Mouse (Mus musculus) liver, embryonic 12.5 days (tissue): ENCODE measurements around the gene Pigu. TPM values are rescaled to one million over a fixed set of nuclear protein-coding genes. Genes with fewer than 3 reads are reported as not detected.

ENCODE experiments used
- ATAC-seq: fragments of 200-750 bp; cut with Nextera tagmentation; 2 replicates; pipeline ENCODE4 v1.8.0; 2017; ENCODE audit warnings: moderate number of reproducible peaks, mild to moderate bottlenecking, moderate library complexity
- H3K27ac ChIP-seq: fragments of 300-500 bp; sonication (generic); 2 replicates; pipeline ENCODE4 v1.5.1; 2016; ENCODE audit warnings: mild to moderate bottlenecking
- H3K27me3 ChIP-seq: fragments of 300-500 bp; sonication (generic); replicated peaks from 2 replicates; pipeline ENCODE4 v1.6.1; 2016; ENCODE audit warnings: mild to moderate bottlenecking, moderate library complexity
- H3K36me3 ChIP-seq: fragments of 300-500 bp; sonication (generic); 2 replicates; pipeline ENCODE4 v1.6.1; 2016; ENCODE audit warnings: mild to moderate bottlenecking, moderate library complexity
- H3K4me1 ChIP-seq: fragments of 300-500 bp; sonication (generic); 2 replicates; pipeline ENCODE4 v1.6.1; 2016
- H3K4me2 ChIP-seq: fragments of 300-500 bp; sonication (generic); 2 replicates; pipeline ENCODE4 v1.6.1; 2016; ENCODE audit warnings: mild to moderate bottlenecking, moderate library complexity
- H3K4me3 ChIP-seq: fragments of 300-500 bp; sonication (generic); 2 replicates; pipeline ENCODE4 v1.5.1; 2016; ENCODE audit warnings: mild to moderate bottlenecking, moderate library complexity
- H3K9ac ChIP-seq: fragments of 300-500 bp; sonication (generic); 2 replicates; pipeline ENCODE4 v1.6.1; 2016; ENCODE audit warnings: mild to moderate bottlenecking, moderate library complexity
- H3K9me3 ChIP-seq: fragments of 300-500 bp; sonication (generic); replicated peaks from 2 replicates; pipeline ENCODE4 v1.6.1; 2016; ENCODE audit warnings: mild to moderate bottlenecking, moderate library complexity
- WGBS: fragments of 180-500 bp; shearing (Covaris S2); methylation state at CpG from one replicate; pipeline ENCODE4 v1.1.7; 2016; ENCODE audit not compliant: insufficient replicate concordance; 5-methylcytosine and 5-hydroxymethylcytosine counted together
- polyA plus RNA-seq: library from polyadenylated mRNA; unstranded; fragments of >200 nt; fragmentation: Nextera tagmentation; extraction: Ambion mirVana; gene quantifications from 2 replicates; pipeline ENCODE4 v1.2.1, GENCODE M21; 2016

Pigu gene
- 29.0 and 29.5 TPM in 2 replicates for polyA plus RNA-seq

DNA sequence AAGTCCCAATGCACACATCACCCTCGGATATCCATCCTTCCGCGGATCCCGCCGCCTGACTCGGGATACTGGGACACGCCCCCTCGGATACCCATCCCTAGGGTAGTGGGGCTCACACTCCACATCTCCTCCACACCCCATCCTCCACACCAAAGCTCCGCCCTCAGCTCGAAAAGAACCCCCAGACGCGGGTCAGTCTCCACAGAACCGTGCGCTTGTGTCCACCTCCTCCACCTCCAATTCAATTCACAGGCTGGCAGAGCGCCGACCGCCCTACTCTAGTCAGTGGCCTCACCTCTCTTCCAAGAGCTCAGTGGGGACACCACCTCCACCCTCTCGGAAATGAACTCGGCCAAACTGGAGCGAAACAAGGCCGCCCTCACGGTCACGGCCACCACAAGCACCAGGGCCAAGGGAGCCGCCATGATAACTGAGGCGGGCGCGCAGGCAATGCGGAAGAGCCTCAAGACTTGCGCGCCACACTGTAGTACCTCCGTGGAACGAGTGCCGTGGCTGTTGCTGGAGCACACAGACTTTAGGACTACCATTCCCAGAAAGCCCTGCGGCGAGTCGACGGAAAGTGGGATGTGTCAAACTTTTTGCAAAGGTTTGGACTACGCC lies at the start of gene Pigu:
Gene Pigu, minus strand, starts transcription at position 460 of the 621 bp plus-strand sequence.
- H3K27me3 ChIP-seq = no peaks in the 10 kb centered on the region
- H3K9me3 ChIP-seq = no peaks in the 10 kb centered on the region
- peak within 1 kb of the TSS; percentile 93 for H3K4me3 ChIP-seq
- under 1% methylated on average over 38 of the region's 38 CpGs for WGBS
- H3K4me2 ChIP-seq = peak within 1 kb of the TSS; percentile 84
- peak; percentile 97 for ATAC-seq
- peak within 1 kb of the TSS; percentile 81 for H3K9ac ChIP-seq
- peak within 1 kb of the TSS; percentile 80 for H3K27ac ChIP-seq
- no peaks in the 10 kb centered on the region for H3K36me3 ChIP-seq
- H3K4me1 ChIP-seq = peaks cover 36% of the 10 kb centered on the region

DNA sequence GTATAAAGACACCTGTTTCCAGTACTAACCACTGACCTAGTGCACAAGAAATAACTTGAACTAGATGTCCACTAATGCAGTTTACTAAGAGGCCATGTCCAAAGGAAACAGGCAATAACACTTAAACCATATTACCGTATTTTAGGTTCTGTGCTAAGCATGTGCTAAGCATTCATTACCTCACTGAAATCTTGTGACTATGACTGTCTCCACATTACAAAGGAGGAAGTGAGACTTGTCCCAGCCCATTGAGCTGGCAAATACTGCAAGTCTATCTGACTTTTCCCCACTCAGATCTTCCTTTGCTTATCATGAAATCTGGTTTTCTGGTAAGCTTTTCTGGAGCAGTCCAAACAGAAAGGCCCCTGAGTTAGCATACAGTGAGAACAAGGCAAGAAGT lies 47.4 kb upstream of the Pigu start:
- no peaks in the 10 kb centered on the region for H3K4me1 ChIP-seq
- ATAC-seq = no peak
- no peak overlapping the region for H3K4me3 ChIP-seq
- no peak overlapping the region for H3K27ac ChIP-seq
- 83% methylated on average over 1 of the region's 1 CpGs for WGBS
- H3K4me2 ChIP-seq = no peak overlapping the region
- peaks cover 70% of the 10 kb centered on the region for H3K36me3 ChIP-seq
- H3K9me3 ChIP-seq = no peaks in the 10 kb centered on the region
- H3K9ac ChIP-seq = no peak overlapping the region
- no peaks in the 10 kb centered on the region for H3K27me3 ChIP-seq

DNA sequence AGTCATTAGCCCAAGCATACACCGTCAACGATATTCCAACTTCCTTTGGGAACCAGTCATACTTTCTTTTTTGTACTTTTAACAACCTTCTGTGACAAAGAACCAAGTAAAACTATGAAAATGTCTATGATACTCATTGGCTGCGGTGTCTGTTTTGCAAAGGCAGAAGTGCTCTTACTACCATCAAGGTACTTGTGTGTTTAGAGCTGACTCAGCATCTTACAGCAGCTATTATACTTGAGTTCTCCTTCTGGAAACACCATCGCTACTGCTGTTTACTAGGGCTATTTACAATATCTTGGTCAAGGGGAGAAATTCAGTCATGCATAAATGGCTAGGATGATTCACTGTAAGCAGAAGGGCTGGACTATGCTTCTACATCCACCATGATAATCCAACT lies 44.7 kb upstream of the Pigu start:
- Histone ChIP-seq H3K9me3 (no peaks in the 10 kb centered on the region), H3K4me1 (no peaks in the 10 kb centered on the region), H3K36me3 (peaks cover 58% of the 10 kb centered on the region), H3K4me3 (no peak overlapping the region), H3K27ac (no peak overlapping the region), H3K4me2 (no peak overlapping the region), H3K9ac (no peak overlapping the region), H3K27me3 (no peaks in the 10 kb centered on the region)
- WGBS = 91% methylated on average over 4 of the region's 4 CpGs
- no peak for ATAC-seq

DNA sequence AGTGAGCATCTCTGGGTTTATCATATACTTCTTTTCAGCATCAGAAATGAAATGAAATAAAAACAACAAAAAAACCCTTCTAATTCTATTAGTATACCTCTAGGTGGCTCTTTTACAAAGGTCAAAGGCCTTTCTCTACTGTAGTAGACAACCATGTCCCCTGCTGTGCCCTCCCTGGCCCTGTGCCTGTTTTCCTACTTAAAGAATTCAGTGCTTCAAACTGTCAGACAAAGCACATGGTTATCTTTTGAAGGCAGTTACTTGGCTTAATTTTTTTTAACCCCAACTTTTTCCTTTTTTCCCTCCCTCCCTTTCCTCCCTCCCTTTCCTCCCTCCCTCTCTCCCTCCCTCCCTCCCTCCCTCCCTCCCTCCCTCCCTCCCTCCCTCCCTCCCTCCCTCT lies 43.0 kb upstream of the Pigu start:
- Histone ChIP-seq H3K9me3 (no peaks in the 10 kb centered on the region), H3K4me3 (no peak overlapping the region), H3K27ac (no peak overlapping the region), H3K27me3 (no peaks in the 10 kb centered on the region), H3K4me2 (no peak overlapping the region), H3K36me3 (peaks cover 58% of the 10 kb centered on the region), H3K4me1 (no peaks in the 10 kb centered on the region), H3K9ac (no peak overlapping the region)
- no peak for ATAC-seq

DNA sequence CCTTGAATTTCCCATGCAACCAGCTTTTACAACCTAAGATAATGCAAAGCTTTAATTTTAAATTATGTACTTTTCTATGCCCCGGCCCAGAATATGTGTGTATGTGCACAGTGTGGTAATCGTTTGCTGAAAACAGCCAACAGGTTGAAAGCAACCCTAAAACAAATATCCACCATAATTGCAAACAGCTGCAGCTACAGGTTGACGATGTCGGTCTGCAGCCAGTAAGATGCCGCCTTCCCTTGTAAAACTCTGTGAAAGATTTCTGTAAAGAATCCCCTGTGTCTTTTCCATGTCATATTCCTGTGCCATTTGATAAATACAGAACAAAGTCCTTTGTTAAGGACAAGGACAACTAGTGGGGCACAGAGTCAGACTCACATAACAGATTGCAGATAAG lies 37.4 kb upstream of the Pigu start:
- Histone ChIP-seq H3K27ac (no peak overlapping the region), H3K4me1 (no peaks in the 10 kb centered on the region), H3K4me2 (no peak overlapping the region), H3K9ac (no peak overlapping the region), H3K9me3 (no peaks in the 10 kb centered on the region), H3K27me3 (no peaks in the 10 kb centered on the region), H3K4me3 (no peak overlapping the region), H3K36me3 (peaks cover 58% of the 10 kb centered on the region)
- ATAC-seq = no peak
- WGBS = 78% methylated on average over 5 of the region's 5 CpGs

DNA sequence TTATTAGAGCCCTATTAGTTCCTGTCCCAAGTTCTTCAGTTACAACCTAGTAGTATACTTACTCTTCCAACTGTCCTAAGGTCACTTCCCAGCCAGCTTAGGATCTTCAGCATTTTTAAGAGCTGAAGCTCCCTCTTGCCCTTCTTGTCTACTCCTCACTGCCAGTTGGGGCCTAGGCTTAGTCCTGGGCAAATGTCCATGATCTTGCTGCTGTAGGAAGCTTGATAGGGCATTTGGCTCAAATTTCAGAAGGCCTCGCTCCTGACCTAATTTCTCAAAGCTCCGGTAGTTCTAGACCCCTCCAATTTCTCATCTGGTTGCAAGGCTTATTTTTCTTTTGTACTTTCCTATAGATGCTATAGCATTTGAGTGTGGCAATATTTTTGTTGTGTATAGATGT lies 31.3 kb upstream of the Pigu start:
- Histone ChIP-seq H3K4me3 (no peak overlapping the region), H3K4me2 (no peak overlapping the region), H3K27me3 (peaks cover 7% of the 10 kb centered on the region), H3K4me1 (peaks cover 6% of the 10 kb centered on the region; the same call in 1 of the 2 replicates), H3K9me3 (no peaks in the 10 kb centered on the region), H3K9ac (no peak overlapping the region), H3K36me3 (peaks cover 24% of the 10 kb centered on the region), H3K27ac (no peak overlapping the region)
- WGBS = 74% methylated on average over 2 of the region's 2 CpGs
- ATAC-seq = no peak

DNA sequence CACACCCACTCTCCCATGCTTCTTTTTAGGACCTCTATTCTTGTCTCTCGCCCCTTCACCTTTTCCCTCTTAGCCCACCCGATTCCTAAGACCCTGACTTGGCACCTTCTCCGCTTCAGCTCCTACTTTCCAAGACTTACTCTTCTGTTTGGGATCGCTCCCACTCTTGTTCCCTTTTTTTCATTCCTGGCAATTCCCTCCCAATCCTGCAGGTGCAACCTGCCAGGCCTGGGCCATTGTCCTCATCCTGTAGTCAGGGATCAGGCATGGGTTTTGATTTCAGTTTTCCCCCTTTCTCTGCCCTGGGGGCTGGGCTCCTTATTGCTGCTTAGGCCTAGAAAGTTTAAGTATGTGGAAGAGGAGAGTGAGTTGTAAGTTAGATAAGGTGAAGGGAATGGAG lies 29.8 kb upstream of the Pigu start:
- Histone ChIP-seq H3K36me3 (peaks cover 24% of the 10 kb centered on the region), H3K9me3 (no peaks in the 10 kb centered on the region), H3K4me3 (no peak overlapping the region), H3K27ac (no peak overlapping the region), H3K9ac (no peak overlapping the region), H3K4me1 (peaks cover 19% of the 10 kb centered on the region), H3K27me3 (peaks cover 7% of the 10 kb centered on the region), H3K4me2 (no peak overlapping the region)
- 63% methylated on average over 4 of the region's 4 CpGs for WGBS
- ATAC-seq = no peak

DNA sequence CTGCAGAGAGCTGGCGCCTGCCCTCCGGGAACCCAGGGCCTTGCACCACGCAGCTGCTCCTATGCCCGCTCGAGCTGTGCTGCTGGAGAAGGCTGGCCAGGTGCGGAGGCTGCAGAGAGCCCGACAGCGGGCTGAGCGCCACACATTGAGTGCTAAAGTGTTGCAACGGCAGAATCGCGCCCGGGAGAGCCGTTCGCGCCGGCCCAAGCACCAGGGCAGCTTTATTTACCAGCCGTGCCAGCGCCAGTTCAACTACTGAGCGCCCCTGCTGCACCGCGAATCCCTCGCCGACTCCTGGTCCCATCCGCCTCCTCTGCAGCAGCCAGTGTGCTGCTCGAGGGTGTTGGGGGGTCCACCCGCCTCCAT lies 29.3 kb upstream of the Pigu start:
- Histone ChIP-seq H3K36me3 (peaks cover 23% of the 10 kb centered on the region), H3K27ac (no peak overlapping the region), H3K27me3 (peaks cover 7% of the 10 kb centered on the region), H3K9ac (no peak overlapping the region), H3K4me3 (no peak overlapping the region), H3K4me2 (no peak overlapping the region), H3K9me3 (no peaks in the 10 kb centered on the region), H3K4me1 (peaks cover 19% of the 10 kb centered on the region)
- ATAC-seq = no peak
- 27% methylated on average over 27 of the region's 27 CpGs for WGBS

DNA sequence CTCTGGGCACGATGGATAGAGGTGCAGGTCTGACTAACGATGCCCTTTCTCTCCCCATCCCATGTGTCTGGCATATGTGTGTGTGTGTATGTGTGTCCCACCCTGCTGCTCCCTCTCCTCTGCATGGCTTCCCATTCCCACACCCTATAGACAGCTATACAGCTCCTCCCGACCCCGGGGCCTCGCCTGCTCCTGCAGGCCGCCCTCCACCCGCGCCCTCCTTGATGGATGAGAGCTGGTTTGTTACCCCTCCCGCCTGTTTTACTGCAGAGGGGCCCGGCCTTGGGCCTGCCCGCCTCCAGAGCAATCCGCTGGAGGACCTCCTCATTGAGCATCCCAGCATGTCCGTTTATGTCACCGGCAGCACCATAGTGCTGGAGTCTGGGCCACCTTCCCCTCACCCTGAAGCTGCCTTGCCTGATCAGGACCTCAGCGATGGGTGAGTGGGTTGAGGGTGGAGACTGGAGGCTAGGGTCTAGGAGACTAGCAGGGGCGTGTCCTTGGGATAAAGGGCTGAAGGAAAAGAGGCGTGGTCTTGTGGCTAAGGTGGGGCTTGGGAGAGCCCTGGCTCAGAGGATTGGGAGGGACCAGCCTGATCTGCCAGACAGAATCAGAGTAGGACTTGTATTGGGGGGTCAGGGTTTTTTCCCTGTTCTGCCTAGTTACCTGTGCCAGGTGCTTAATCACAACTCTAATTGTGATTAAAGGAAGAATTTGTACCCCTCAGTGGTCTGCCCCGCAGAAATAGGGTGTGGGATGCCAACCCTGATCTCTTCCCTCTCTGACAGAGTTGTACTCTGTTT lies 28.7 kb upstream of the Pigu start:
- Histone ChIP-seq H3K36me3 (peaks cover 17% of the 10 kb centered on the region), H3K9ac (no peak overlapping the region), H3K9me3 (no peaks in the 10 kb centered on the region), H3K27me3 (peaks cover 12% of the 10 kb centered on the region), H3K4me3 (no peak overlapping the region), H3K4me1 (peaks cover 24% of the 10 kb centered on the region), H3K27ac (no peak overlapping the region), H3K4me2 (no peak overlapping the region)
- 61% methylated on average over 17 of the region's 18 CpGs for WGBS
- no peak for ATAC-seq

DNA sequence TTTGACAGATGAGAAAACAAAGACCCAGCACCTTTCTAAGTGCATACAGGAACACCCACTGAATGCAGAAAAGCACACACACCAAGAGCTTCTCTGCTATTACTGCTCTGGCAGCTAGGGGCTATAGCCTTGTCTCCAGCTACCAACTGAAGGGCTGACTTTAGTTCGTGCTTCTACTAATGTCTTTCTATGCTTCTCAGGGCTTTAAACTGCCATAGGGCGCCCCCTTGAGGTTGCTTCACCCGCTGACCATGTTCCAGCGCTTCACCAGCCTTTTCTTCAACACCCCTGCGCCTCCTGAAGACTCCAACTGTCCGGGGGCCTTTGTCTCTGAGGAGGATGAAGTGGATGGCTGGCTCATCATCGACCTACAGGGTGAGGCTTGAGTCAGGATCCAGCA lies 27.9 kb upstream of the Pigu start:
- Histone ChIP-seq H3K4me1 (peaks cover 27% of the 10 kb centered on the region), H3K9me3 (no peaks in the 10 kb centered on the region), H3K9ac (no peak overlapping the region), H3K4me3 (no peak overlapping the region), H3K36me3 (peaks cover 9% of the 10 kb centered on the region), H3K27ac (no peak overlapping the region), H3K27me3 (peaks cover 20% of the 10 kb centered on the region), H3K4me2 (no peak overlapping the region)
- ATAC-seq = no peak
- WGBS = 24% methylated on average over 7 of the region's 7 CpGs

DNA sequence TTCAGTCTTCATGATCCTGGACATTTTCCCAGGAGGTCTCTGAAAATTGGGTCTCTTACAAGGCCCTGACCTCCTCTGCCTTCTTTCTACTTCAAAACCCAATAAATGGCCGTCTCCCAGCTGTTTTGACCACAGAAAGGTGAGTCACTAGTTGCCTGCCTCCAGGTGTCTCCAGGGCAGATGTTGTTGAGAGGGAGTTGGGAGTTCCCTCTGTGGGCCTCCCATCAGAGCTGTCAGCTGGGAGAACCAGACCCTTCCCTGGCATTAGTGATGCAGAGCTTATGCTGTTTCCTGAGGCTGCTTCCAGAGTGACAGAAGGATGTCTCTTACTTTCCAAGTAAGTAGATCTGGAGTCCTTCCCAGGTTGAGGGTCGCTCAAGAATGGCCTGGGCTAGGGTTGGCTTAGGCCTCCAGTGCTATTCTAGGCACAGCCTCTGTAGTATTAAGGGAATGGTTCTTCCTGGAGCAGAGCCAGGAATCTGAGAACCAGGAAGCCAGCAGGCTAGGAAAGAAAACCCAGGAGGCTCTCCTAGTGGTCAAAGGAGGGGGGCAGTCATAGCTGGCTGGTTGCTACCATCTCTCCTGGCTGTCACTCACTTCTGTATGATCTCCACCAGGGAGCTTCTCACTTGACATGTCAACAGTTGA lies 25.7 kb upstream of the Pigu start:
- Histone ChIP-seq H3K9ac (no peak overlapping the region), H3K27ac (no peak overlapping the region), H3K27me3 (peaks cover 42% of the 10 kb centered on the region), H3K4me2 (no peak overlapping the region), H3K4me1 (peaks cover 27% of the 10 kb centered on the region), H3K9me3 (no peaks in the 10 kb centered on the region), H3K4me3 (0 out of 2 replicates have a peak overlapping the region, but pooled peaks have one; percentile 78), H3K36me3 (no peaks in the 10 kb centered on the region)
- ATAC-seq = no peak
- WGBS = 77% methylated on average over 2 of the region's 2 CpGs

DNA sequence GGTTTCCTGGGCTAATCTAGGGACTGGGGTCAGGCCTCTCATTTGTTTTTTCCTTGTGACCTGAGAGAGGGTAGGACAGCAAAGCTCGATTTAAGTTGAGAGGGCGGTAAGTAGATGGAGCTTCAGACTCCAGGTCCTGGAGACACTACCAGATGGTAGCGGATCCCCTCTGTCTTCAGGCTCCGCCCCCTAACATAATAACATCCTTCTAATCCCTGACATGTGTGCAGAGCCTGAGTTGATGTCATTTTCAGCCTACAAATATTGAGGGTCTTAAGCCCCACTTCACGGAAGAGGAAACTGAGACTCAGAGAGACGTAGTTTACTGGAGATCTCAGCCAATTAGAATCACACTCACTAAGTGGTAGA lies 25.1 kb upstream of the Pigu start:
- no peak for ATAC-seq
- Histone ChIP-seq H3K27me3 (peaks cover 42% of the 10 kb centered on the region), H3K4me3 (peak overlapping the region; percentile 78), H3K4me1 (peaks cover 27% of the 10 kb centered on the region), H3K36me3 (no peaks in the 10 kb centered on the region), H3K9me3 (no peaks in the 10 kb centered on the region), H3K4me2 (peak overlapping the region; percentile 91), H3K9ac (peak overlapping the region; percentile 76), H3K27ac (peak overlapping the region; percentile 93; the same call in 1 of the 2 replicates)
- WGBS = 27% methylated on average over 6 of the region's 6 CpGs
